Mouse (Mus musculus): ENCODE results near the gene Sik3.

DNA sequence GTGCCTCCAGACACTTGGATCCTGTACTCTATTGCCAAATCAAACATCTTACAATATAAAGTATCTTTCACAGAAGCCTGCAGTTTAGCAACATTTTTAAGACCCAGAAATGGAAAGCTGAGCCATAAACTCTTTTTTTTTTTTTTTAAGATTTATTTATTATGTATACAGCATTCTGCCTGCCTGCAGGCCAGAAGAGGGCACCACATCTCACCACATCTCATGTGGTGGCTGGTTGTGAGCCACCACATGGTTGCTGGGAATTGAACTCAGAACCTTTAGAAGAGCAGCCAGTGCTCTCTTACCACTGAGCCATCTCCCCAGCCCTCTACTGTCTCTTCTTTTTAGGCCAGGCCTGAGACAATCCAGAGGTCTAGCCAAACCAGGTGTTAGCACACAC is 31.3 kb upstream of the Sik3 start:
- no peak for TF ChIP-seq POLR2A (IDR thresholded peaks at IDR 0.05; ENCODE audit: low read depth, low read length)
- TF ChIP-seq CTCF (IDR thresholded peaks at IDR 0.05; ENCODE audit: extremely low read depth, insufficient read depth, insufficient read length, insufficient replicate concordance) = no peak

Measured in spleen, adult 2 months (tissue).